Mouse (Mus musculus): ENCODE data around the gene Gatad2a. TPM values are rescaled to one million over a fixed set of nuclear protein-coding genes. Genes with fewer than 3 reads are reported as not detected.

Gatad2a gene
- polyA plus RNA-seq, 1 experiment from 2014 or later = 65.2 TPM

DNA sequence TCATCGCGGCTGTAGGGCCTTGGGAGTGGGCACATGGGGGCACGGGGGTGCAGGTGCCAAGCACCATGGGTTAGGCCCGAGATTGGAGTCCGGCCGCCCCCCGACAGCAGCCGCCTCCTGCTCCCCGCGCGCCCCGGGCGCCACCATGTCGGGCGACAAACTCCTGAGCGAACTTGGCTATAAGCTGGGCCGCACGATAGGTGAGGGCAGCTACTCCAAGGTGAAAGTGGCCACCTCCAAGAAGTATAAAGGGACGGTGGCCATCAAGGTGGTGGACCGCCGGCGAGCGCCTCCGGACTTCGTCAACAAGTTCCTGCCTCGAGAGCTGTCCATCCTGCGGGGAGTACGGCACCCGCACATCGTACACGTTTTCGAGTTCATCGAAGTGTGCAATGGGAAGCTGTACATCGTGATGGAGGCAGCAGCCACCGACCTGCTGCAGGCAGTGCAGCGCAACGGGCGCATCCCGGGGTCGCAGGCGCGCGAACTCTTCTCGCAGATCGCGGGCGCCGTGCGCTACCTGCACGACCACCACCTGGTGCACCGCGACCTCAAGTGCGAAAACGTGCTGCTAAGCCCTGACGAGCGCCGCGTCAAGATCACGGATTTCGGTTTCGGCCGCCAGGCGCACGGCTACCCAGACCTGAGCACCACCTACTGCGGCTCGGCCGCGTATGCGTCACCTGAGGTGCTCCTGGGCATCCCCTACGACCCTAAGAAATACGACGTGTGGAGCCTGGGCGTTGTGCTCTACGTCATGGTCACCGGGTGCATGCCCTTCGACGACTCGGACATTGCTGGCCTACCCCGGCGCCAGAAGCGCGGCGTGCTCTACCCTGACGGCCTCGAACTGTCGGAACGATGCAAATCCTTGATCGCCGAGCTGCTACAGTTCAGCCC, 93.8 kb downstream of the Gatad2a start, which contains the start of the genes Tssk6, Ndufa13 and Yjefn3:
Gene Tssk6, plus strand, starts transcription at position 22 of the 900 bp plus-strand sequence.
Gene Ndufa13, minus strand, starts transcription at position 396 of the 900 bp plus-strand sequence.
Gene Yjefn3, minus strand, starts transcription at position 550 of the 900 bp plus-strand sequence.
- no peaks in the 10 kb centered on the region for H3K36me3 ChIP-seq (ENCODE audit: control insufficient read depth, insufficient read depth, low read length)
- H3K9me3 ChIP-seq (ENCODE audit: control insufficient read depth, low read length) = no peaks in the 10 kb centered on the region
- peak within 1 kb of the TSS; percentile 57 for H3K4me2 ChIP-seq
- peak within 1 kb of the TSS; percentile 76 for H3K27ac ChIP-seq (ENCODE audit: low read depth, low read length)
- 4% methylated on average over 89 of the region's 89 CpGs for WGBS
- H3K27me3 ChIP-seq (ENCODE audit: control insufficient read depth, insufficient read depth, low read length) = no peaks in the 10 kb centered on the region
- peak within 1 kb of the TSS; percentile 85 for H3K9ac ChIP-seq (ENCODE audit: low read length)
- DNase-seq (ENCODE audit: low spot score, missing footprints) (no peak), ATAC-seq (ENCODE audit: low FRiP score) (peak; percentile 58)
- H3K4me3 ChIP-seq (ENCODE audit: low read depth, low read length) = peak within 1 kb of the TSS; percentile 77
- H3K4me1 ChIP-seq (ENCODE audit: control insufficient read depth, insufficient read depth, low read length) = peaks cover 19% of the 10 kb centered on the region

DNA sequence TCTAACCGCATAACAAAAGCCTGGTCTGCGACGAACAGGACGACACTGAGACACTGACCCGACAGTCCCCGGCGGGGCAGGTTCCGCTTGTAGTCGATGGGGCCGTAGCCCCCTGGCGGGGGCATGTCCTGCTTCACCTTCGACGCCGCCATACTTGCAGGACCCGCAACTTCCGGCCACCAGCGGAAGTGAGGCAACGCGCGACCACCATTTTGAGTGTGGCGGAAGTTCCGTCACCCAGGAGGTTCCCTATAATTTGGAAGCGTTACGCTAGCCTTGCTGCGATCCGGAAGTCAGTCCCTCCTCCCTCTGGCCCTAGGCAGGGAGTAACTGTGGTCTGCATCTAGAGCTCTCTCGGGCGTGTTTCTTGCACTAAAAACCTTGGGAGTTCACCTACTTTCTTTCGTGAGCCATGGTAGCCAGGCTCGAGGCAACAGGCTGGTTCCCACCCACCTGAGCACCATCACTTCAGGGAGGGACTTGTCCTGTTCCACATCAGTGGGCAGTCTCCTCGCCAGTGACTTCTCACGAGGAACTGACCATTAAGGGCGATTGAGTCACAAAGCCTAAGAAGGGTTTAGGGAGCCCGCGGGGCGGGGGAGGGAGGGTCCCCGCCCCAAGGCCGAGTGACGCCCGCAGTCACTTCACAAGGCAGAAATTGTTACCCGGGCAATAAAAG, 94.6 kb downstream of the Gatad2a start:
- peaks cover 19% of the 10 kb centered on the region for H3K4me1 ChIP-seq (ENCODE audit: control insufficient read depth, insufficient read depth, low read length)
- 2% methylated on average over 41 of the region's 41 CpGs for WGBS
- no peaks in the 10 kb centered on the region for H3K36me3 ChIP-seq (ENCODE audit: control insufficient read depth, insufficient read depth, low read length)
- H3K27me3 ChIP-seq (ENCODE audit: control insufficient read depth, insufficient read depth, low read length) = no peaks in the 10 kb centered on the region
- peak; percentile 100 for DNase-seq (ENCODE audit: low spot score, missing footprints)
- H3K4me3 ChIP-seq (ENCODE audit: low read depth, low read length) = peak overlapping the region; percentile 77
- peak overlapping the region; percentile 76 for H3K27ac ChIP-seq (ENCODE audit: low read depth, low read length)
- no peaks in the 10 kb centered on the region for H3K9me3 ChIP-seq (ENCODE audit: control insufficient read depth, low read length)
- H3K4me2 ChIP-seq = peak overlapping the region; percentile 57
- peak overlapping the region; percentile 85 for H3K9ac ChIP-seq (ENCODE audit: low read length)
- peak; percentile 78 for ATAC-seq (ENCODE audit: low FRiP score)

DNA sequence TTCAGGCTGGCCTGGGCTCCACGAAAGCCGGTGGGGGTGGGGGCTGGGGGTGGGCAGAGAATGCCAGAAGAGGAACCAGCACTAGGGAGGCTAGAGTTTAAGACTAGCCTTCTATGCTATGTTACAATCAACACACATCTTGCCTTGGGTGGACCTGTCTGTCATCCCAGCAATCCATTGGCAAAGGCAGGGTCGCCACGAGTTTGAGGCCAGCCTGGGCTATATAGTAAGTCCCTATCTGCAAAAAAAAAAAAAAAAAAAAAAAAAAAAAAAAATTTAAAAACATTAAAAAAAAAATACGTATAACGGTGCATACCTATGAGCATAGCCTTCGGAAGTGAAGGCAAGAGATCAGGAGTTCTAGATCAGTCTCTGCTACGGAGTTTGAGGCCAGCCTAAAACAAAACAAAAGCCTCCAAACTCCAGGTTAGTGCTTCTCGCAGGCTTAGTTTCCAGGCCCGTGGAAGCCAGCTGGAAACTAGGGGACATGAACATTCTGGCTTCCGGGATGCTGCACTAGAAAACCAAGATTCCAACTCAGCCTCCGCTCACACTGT, 95.2 kb downstream of the Gatad2a start:
- Histone ChIP-seq H3K36me3 (ENCODE audit: control insufficient read depth, insufficient read depth, low read length) (no peaks in the 10 kb centered on the region), H3K9me3 (ENCODE audit: control insufficient read depth, low read length) (no peaks in the 10 kb centered on the region), H3K27me3 (ENCODE audit: control insufficient read depth, insufficient read depth, low read length) (no peaks in the 10 kb centered on the region), H3K4me2 (peak overlapping the region; percentile 57), H3K4me1 (ENCODE audit: control insufficient read depth, insufficient read depth, low read length) (peaks cover 19% of the 10 kb centered on the region), H3K27ac (ENCODE audit: low read depth, low read length) (peak overlapping the region; percentile 76), H3K4me3 (ENCODE audit: low read depth, low read length) (peak overlapping the region; percentile 77), H3K9ac (ENCODE audit: low read length) (peak overlapping the region; percentile 85)
- 0 out of 2 replicates have a peak, but pooled peaks have one; percentile 0 for ATAC-seq (ENCODE audit: low FRiP score)
- DNase-seq (ENCODE audit: low spot score, missing footprints) = no peak
- 24% methylated on average over 12 of the region's 12 CpGs for WGBS

DNA sequence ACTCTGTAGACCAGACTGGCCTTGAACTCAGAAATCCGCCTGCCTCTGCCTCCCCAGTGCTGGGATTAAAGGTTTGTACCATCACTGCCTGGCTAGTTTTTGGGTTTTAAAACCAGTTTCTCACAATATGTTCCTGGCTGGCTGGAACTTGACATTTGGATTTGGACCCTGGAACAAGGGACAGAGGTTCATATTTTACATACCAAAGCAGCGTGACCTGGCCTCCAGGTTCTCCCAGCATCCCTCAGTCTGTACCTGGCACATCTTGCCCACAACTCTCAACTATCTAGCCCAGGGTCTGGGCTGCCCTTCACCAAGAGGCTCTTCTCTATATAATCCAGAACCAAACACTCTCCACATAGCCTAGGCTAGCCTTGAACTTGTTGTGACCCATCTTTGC, 96.3 kb downstream of the Gatad2a start:
- 91% methylated on average over 2 of the region's 2 CpGs for WGBS
- DNase-seq (ENCODE audit: low spot score, missing footprints) (no peak), ATAC-seq (ENCODE audit: low FRiP score) (no peak)
- H3K36me3 ChIP-seq (ENCODE audit: control insufficient read depth, insufficient read depth, low read length) = no peaks in the 10 kb centered on the region
- H3K27ac ChIP-seq (ENCODE audit: low read depth, low read length) = no peak overlapping the region
- no peak overlapping the region for H3K9ac ChIP-seq (ENCODE audit: low read length)
- peaks cover 22% of the 10 kb centered on the region for H3K4me1 ChIP-seq (ENCODE audit: control insufficient read depth, insufficient read depth, low read length)
- H3K9me3 ChIP-seq (ENCODE audit: control insufficient read depth, low read length) = no peaks in the 10 kb centered on the region
- H3K4me2 ChIP-seq = no peak overlapping the region
- no peak overlapping the region for H3K4me3 ChIP-seq (ENCODE audit: low read depth, low read length)
- H3K27me3 ChIP-seq (ENCODE audit: control insufficient read depth, insufficient read depth, low read length) = no peaks in the 10 kb centered on the region

DNA sequence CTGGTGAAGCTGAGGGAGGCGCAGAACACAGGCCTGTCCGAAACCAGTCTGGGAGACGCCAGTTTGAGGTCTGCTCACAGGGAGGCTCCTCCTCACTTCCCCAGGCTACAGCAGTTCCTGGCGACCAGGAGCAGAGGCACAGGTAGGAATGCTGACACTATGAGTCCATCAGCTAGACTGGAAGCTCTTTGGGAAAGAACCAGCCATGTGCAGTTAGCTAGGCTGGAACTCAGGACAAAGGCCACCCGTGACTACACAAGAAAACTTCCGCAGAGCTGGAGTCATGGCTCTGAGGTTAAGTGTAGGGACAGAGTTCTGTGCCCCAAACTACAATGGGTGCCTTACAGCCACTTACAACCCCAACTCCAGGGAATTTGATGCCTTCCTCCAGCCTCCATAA, 98.3 kb downstream of the Gatad2a start:
- Histone ChIP-seq H3K27ac (ENCODE audit: low read depth, low read length) (no peak overlapping the region), H3K36me3 (ENCODE audit: control insufficient read depth, insufficient read depth, low read length) (no peaks in the 10 kb centered on the region; the same call in 1 of the 2 replicates)

DNA sequence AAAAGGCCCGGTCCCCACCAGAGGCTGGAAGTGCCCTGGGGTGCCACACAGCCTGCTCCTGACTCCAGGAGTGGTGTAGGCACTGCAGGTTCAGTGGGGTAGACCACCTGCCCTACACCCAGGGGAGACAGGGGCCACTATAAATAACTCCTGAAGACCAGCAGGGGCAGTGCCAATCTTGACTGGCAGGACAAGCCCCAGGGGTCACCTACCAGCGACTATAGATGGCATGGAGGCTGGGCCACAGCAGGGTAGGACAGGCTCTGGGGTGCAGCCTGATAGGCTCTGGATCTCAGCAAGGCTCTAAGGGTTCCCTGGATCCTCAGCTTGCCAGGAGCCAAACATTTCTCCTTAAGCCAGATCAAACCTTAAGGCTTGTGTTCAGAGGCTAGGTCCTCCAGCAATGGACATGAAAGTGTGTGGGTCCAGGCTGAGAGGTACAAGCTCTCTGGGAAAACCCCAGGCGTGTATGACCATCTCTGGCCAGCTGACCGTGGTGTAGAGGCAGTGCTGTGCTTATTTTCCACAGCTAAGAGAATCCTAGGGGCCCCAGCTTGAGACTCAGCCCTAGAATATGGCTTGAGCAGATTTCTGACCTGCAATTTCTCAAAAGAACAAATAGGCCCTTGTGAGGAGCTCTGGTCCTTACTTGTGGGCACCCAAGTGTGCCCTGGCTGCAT, 100.3 kb downstream of the Gatad2a start:
- DNase-seq (ENCODE audit: low spot score, missing footprints) (peak; percentile 71), ATAC-seq (ENCODE audit: low FRiP score) (no peak)
- Histone ChIP-seq H3K4me3 (ENCODE audit: low read depth, low read length) (no peak overlapping the region), H3K27me3 (ENCODE audit: control insufficient read depth, insufficient read depth, low read length) (no peaks in the 10 kb centered on the region), H3K4me2 (no peak overlapping the region), H3K27ac (ENCODE audit: low read depth, low read length) (no peak overlapping the region), H3K36me3 (ENCODE audit: control insufficient read depth, insufficient read depth, low read length) (no peaks in the 10 kb centered on the region; the same call in 1 of the 2 replicates), H3K9me3 (ENCODE audit: control insufficient read depth, low read length) (no peaks in the 10 kb centered on the region), H3K9ac (ENCODE audit: low read length) (no peak overlapping the region), H3K4me1 (ENCODE audit: control insufficient read depth, insufficient read depth, low read length) (peaks cover 27% of the 10 kb centered on the region)
- WGBS = 76% methylated on average over 4 of the region's 4 CpGs

More for the DNA sequence above, 98.3 kb downstream of the Gatad2a start:
- no peak overlapping the region; the same call in 1 of the 2 replicates for H3K9ac ChIP-seq (ENCODE audit: low read length)
- no peak for DNase-seq (ENCODE audit: low spot score, missing footprints)
- no peak overlapping the region for H3K4me3 ChIP-seq (ENCODE audit: low read depth, low read length)
- H3K4me2 ChIP-seq = no peak overlapping the region
- 88% methylated on average over 6 of the region's 6 CpGs for WGBS
- no peaks in the 10 kb centered on the region for H3K9me3 ChIP-seq (ENCODE audit: control insufficient read depth, low read length)
- no peak for ATAC-seq (ENCODE audit: low FRiP score)
- no peaks in the 10 kb centered on the region for H3K27me3 ChIP-seq (ENCODE audit: control insufficient read depth, insufficient read depth, low read length)
- peaks cover 31% of the 10 kb centered on the region for H3K4me1 ChIP-seq (ENCODE audit: control insufficient read depth, insufficient read depth, low read length)

DNA sequence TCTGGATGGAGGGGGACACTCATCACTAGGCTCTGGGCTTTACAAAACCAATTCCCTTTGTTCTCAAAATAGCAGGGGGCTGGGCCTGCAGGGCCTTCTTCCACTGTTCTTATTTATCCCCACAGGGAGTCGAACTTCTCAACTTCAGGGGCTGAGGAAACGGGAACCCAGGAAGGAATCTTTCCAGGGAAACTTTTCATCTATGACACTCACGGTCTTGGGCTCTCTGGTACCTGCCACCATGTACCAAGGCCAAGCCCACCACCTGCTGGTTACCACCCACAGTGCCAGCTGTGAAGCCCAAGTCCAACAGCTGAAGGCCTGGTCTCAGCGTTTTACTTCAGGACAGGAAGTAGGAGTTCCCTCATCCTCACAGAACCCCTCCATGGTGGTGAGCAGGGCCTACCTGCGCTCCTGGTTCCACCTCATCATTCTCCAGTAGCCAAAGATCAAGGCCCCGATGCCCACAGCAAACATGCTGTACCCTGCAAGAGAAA, 101.3 kb downstream of the Gatad2a start:
- Histone ChIP-seq H3K9me3 (ENCODE audit: control insufficient read depth, low read length) (no peaks in the 10 kb centered on the region), H3K36me3 (ENCODE audit: control insufficient read depth, insufficient read depth, low read length) (no peaks in the 10 kb centered on the region; the same call in 1 of the 2 replicates), H3K4me2 (no peak overlapping the region), H3K4me3 (ENCODE audit: low read depth, low read length) (no peak overlapping the region), H3K4me1 (ENCODE audit: control insufficient read depth, insufficient read depth, low read length) (peaks cover 21% of the 10 kb centered on the region), H3K27me3 (ENCODE audit: control insufficient read depth, insufficient read depth, low read length) (peaks cover 9% of the 10 kb centered on the region), H3K9ac (ENCODE audit: low read length) (no peak overlapping the region), H3K27ac (ENCODE audit: low read depth, low read length) (no peak overlapping the region)
- 47% methylated on average over 6 of the region's 6 CpGs for WGBS
- no peak for ATAC-seq (ENCODE audit: low FRiP score)
- DNase-seq (ENCODE audit: low spot score, missing footprints) = peak; percentile 79

DNA sequence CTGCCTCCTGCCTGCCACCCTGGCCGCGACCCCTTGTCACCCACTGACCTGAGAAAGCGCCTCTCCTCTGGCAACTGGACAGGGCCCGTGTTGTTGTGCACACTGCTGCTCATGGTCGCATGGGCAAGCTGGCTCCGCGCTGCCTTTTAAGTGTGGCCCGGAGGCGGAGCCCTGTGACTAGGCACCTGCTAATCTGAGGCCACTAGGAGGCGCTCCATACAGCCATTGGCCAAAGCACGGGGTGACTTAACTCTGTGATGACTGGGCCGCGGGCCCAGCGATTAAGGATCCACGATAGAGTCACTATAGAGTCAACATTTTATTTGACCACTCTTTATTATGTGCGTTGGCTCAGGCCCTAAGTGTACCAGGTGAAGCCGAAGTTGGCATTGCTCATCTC, 102.3 kb downstream of the Gatad2a start:
- 31% methylated on average over 17 of the region's 17 CpGs for WGBS

More for the DNA sequence above, 102.3 kb downstream of the Gatad2a start:
- DNase-seq (ENCODE audit: low spot score, missing footprints) = peak; percentile 92
- Histone ChIP-seq H3K36me3 (ENCODE audit: control insufficient read depth, insufficient read depth, low read length) (no peaks in the 10 kb centered on the region; the same call in 1 of the 2 replicates), H3K4me3 (ENCODE audit: low read depth, low read length) (no peak overlapping the region), H3K27ac (ENCODE audit: low read depth, low read length) (no peak overlapping the region), H3K27me3 (ENCODE audit: control insufficient read depth, insufficient read depth, low read length) (peaks cover 19% of the 10 kb centered on the region), H3K9ac (ENCODE audit: low read length) (no peak overlapping the region), H3K9me3 (ENCODE audit: control insufficient read depth, low read length) (no peaks in the 10 kb centered on the region), H3K4me2 (no peak overlapping the region), H3K4me1 (ENCODE audit: control insufficient read depth, insufficient read depth, low read length) (peaks cover 26% of the 10 kb centered on the region)
- peak; percentile 29 for ATAC-seq (ENCODE audit: low FRiP score)

Measured in midbrain, embryonic 11.5 days (tissue).